Mouse (Mus musculus): ENCODE results near the gene Wars.
"Not testable (repeated sequence)": the region's sequence is repeated elsewhere in the genome, so short reads cannot be mapped to it uniquely, and the experiment has no call there.

The Wars gene

GRCm38 (mm10) chr12:108857109-108857508 lies 36.9 kb downstream of the Wars start:
- DNase-seq (ENCODE audit: low read depth, low spot score), result no peak

GRCm38 (mm10) chr12:108856186-108856585 lies 37.8 kb downstream of the Wars start:
- DNase-seq (ENCODE audit: low read depth, low spot score), result no peak

DNA sequence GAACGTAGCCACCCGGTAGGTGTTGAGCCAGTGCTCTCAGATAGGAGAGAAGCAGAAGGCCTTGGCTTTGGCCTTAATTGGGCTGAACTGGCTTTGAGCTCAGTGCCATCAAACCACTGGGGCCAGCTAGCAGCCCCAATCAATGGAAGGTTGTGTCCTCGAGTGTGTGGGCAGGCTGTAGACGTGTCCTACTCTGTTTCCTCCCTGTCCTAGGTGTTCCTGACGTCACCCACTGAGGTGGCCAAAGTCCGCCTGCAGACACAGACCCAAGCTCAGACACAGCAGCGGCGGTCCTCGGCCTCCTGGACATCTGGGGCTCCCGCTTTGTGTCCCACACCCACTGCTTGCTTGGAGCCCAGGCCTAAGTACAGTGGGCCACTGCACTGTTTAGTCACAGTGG lies 38.9 kb downstream of the Wars start:
- no peak for DNase-seq (ENCODE audit: low read depth, low spot score)

- no peak for DNase-seq (ENCODE audit: low read depth, low spot score)
Observed at GRCm38 (mm10) chr12:108852822-108853221, 41.2 kb downstream of the Wars start.

DNA sequence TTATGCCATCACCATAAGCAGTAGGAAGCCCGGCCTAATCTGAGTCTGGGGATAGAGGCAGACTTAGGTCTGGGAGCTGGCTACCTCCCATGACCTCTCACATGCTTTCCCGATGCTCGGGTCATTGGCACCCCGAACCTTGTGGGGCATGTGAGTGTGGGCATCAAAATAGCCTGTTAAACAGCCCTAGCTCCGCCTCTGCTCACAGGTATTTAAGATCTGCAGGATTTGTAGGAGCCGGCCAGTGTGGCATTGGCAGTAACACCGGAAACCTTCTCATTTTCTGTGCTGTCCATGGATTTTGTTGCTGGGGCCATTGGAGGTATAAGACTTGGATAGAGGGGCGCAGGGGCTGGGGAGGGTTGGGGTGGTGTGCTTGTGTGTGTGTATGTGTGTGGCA lies 43.1 kb downstream of the Wars start:
- DNase-seq (ENCODE audit: low read depth, low spot score), result no peak

GRCm38 (mm10) chr12:108850129-108850528 lies 43.8 kb downstream of the Wars start:
- no peak for DNase-seq (ENCODE audit: low read depth, low spot score)

DNA sequence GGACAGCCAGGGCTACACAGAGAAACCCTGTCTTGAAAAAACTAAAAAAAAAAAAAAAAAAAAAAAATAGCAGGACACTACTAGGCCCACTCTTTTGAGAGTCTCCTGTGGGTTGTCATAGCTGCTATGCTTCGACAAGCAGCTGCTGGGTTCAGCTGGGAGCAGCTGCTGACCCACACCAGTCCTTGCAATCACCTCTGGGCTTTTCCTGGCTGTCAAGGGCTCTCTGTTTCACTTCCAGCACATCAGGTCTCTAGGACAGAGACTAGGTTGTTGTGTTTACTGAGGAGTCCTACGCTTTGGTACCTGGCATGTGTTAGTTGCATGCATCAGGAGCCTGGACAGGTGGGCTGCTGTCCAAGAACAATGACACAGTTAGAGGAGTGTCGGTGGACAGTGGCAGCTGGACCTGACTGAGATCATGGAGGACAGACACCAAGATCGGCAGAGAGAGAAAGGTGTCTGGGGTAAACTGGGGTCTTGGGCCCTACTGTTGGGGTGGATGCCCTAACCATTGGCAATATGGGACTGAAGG lies 44.4 kb downstream of the Wars start:
- no peak for DNase-seq (ENCODE audit: low read depth, low spot score)

DNA sequence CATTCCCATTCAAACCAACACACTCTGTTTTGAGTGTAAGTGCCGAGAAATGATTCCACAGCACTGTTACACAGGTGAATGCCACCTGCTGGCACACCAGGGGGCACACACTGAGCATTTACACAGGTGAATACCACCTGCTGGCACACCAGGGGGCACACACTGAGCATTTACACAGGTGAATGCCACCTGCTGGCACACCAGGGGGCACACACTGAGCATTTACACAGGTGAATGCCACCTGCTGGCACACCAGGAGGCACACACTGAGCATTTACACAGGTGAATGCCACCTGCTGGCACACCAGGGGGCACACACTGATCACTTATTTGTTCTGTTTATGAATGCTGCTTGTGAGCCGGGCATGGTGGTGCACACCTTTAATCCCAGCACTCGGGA lies 45.9 kb downstream of the Wars start:
- not testable (repeated sequence) for DNase-seq (ENCODE audit: low read depth, low spot score)

GRCm38 (mm10) chr12:108842663-108843062 lies 51.3 kb downstream of the Wars start:
- DNase-seq (ENCODE audit: low read depth, low spot score), result no peak

DNA sequence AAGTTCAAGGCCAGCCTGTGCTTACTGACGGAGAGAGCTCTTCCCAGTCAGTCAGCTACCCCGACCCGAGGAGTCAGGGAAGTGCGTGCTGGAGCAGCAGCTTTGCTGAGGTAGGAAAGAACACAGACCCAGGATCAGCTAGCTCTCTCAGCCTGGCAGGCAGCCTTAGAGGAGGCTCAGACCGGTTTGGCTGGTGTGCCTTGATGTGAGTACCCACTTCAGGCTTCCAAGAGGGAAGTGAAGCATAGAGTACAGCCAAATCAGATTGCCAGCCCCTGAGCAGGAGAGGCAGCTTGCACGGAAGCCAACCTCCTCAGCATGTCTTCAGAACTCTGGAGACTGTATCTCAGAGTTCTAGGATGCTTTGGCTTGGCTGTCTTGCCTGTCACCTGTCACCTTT lies 52.8 kb downstream of the Wars start:
- no peak for DNase-seq (ENCODE audit: low read depth, low spot score)

DNA sequence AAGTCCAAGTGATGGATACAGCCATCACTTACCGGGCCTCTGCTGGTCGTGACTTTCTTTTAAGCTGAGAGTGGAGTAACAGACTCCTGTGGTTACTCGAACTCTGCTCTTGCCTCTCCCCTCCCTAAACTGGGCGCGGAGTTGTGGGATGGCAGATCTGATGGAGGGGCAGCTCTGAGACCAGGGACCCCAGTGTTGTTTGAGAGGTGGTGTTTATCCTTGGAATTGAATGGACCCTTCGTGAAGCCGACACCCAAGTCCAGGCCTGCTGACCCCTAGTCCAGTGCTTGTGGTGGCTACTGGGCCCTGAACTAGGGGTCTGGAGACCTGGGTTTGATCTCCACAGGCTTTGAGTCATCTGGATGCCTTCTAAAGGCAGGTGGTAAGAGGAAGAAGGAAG lies 57.3 kb downstream of the Wars start:
- no peak for DNase-seq (ENCODE audit: low read depth, low spot score)

- DNase-seq (ENCODE audit: low read depth, low spot score), result peak; percentile 82
Observed at GRCm38 (mm10) chr12:108835840-108836409, 58.0 kb downstream of the Wars start, which contains the start of the genes Slc25a29 and Slc25a47. Slc25a29 (minus strand) TSS chr12:108835883. Slc25a47 (plus strand) TSS chr12:108836046.

DNA sequence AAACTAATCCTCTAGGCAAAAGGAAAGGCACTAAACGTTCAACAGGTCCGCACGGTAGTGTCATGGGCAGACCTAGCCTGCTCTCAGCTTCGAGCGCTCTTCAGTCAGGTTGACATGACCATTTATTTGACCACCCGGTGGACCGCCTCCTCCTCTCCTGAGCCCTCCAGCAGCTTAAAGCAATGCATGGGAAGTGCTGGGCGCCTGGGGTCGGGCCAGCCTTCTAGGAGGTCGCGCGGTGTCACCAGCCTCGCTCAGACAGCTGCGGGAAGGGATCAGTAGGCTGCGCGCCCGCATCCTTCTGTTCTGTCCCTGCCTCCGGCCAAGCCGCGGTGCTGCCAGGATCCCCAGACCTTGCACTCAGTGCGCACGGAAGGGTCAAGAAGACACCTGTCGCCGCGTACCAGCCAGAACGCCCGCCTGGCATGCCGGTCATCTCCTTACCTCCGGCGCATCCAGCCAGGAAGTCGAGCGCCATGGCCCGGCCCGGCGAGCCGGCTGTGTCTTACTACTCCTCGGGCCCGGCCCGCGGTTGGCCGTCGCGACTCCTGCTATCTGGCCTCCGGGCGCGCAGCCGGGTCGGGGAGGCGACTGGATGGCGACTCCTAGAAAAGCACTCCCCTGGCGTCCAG lies 58.6 kb downstream of the Wars start:
- no peak for DNase-seq (ENCODE audit: low read depth, low spot score)

- DNase-seq (ENCODE audit: low read depth, low spot score), result no peak
Observed at GRCm38 (mm10) chr12:108834786-108835185, 59.2 kb downstream of the Wars start.

DNA sequence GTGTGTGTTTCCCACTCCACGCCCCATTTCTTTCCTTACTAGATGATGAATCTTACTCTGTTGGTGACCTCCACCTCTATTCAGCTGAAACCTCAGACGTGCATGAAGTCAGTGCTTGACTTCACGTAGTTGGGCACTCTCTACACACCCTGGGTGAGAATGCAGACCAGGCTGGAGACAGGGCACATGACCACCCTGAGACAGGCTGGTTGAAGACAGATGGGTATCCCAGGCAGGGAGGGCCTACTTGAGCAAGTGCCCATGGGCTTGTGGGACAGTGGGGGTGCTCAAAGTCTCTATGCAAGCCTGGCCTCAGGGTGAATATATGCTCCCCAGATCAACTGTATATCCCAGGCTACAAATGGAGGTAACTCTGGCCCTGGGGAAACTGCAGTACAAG lies 59.6 kb downstream of the Wars start:
- DNase-seq (ENCODE audit: low read depth, low spot score), result no peak

DNA sequence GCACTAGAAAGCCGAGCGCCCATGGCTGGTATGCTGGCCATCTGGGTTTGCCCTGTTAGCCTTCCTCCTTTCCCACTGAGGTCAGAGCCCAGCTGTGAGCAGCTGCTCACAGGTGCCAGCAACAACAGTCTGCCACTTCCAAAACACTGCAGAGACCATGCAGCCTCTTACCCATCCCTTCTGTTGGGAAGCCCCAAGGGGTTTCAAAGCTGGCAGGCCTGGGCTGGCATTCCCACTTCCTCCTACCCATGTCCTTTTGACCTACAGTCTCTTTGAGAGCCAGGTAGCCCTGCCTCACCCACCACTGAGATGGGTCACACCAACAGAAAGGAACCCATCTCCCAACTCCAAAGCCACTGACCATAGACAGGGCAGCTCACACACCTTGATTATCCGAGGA lies 60.6 kb downstream of the Wars start:
- no peak for DNase-seq (ENCODE audit: low read depth, low spot score)

DNA sequence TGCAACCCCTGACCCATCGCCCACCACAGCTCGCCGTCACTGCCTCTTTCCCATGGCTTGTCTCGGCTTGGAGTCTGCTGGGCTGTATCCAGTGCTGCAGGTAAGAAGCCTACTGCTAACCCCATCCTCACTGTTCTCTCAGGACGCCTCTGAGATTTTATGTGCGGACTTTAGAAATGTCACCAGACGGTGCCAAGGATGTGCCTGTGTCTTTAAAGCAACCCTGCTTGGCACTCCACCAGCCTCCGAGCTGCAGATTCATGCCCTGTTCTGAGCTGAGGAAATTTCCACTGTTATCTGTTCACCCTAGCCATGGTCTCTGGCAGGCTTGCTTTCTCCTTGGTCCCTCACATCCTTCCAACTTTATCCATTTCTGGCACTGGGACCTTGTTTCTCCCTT lies 61.1 kb downstream of the Wars start:
- DNase-seq (ENCODE audit: low read depth, low spot score), result no peak

DNA sequence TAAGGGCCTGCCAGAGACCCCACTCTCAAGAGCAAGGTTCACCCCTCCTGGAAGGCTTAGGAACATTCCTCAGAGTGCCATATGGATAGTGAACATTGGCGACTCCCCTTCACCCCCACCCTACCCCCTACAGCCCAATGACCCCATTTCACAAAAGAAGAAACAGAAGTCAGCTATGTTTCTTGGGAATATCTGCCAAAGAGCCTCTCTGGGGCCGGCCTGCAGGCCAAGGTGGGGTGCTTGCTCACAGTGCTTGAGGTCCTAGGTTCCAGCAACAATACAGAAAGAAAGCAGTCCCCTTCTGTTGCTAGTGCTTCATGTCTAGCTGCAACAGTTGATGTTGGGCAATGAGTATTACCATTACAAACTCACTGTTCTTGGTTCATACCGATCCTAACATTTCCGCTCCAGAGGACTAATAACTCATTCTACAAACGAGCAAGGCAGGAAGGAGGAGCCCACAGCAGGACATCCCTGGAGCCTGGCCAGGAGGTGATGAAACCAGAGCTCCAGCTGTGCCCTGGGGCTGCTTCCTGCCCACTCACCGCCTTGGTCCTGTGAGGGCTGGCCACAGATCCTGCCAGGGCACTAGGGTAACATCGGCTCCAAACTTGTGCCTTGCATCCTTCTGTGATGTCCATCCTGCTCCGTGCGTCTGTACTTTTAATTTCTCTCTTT lies 61.9 kb downstream of the Wars start:
- DNase-seq (ENCODE audit: low read depth, low spot score), result no peak

DNA sequence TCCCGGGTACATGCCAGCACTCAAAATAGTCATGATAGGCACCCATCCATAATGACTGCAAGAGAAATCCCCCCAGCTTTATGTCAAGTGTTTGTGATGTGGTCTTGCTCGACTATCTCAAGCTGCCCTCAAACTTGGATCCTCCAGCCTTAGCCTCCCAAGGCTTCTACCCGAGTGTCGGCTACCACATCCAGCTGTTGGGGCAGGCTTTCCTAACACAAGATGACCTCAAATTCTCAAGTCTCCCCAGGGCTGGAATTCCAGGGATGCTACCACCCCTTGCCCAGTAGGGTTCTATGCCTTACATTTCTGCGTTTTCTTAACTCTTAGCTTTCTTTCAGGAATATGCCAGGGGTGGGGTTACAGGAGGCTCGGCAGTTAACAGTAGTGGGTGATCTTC lies 63.6 kb downstream of the Wars start:
- DNase-seq (ENCODE audit: low read depth, low spot score), result no peak

GRCm38 (mm10) chr12:108829636-108830035 lies 64.3 kb downstream of the Wars start:
- no peak for DNase-seq (ENCODE audit: low read depth, low spot score)

- no peak for DNase-seq (ENCODE audit: low read depth, low spot score)
Observed at GRCm38 (mm10) chr12:108827641-108828040, 66.3 kb downstream of the Wars start.

DNA sequence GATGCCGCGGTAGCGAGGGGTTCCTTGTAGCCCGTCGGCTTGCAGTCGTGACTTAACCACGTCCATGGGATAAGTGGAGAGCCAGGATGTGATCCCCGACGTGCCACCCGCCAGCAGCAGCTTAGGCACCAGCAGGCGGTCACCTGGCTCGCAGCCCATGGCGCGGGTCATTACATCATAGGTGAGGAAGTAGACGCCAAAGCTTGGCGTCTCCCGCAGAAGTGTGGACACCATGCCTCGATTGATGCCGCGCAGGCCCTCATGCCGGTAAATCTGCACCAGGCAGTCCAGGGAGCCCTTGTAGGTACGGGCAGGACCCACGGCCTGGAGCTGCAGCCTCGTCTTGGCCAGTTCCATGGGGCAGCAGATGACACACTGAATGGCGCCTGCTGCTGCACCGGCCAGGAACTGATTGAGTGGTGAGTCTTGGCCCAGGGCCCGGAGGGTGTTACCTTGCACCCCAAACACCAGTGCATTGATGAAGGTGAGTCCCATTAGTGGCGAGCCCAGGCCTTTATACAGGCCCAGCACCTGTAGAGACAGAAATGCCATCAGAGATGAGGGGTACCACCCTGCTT lies 66.9 kb downstream of the Wars start:
- no peak for DNase-seq (ENCODE audit: low read depth, low spot score)
